In genomic region chr5:74766211-74766610, GRCm38 (mm10) we compare ENCODE assay signal across 22 mouse cellular contexts.
DNase-seq lines count a peak whose midpoint lies in the region; ATAC-seq and TF ChIP-seq lines count a peak whose summit lies in the region.
"Had no signal": no experiment of that assay in that cellular context is flagged by ENCODE, and none has a peak within 500 bp of the region (broad histone marks: within the 10 kb centered on the region; RNA-seq: fewer than 3 reads in every experiment).

No protein-coding gene starts in this region.

- 63% methylated on average over 8 of the region's 8 CpGs for WGBS in kidney, embryonic 16.5 days
- WGBS in lung, embryonic 14.5 days = 30% methylated on average over 8 of the region's 8 CpGs
- 39% methylated on average over 8 of the region's 8 CpGs for WGBS in lung, adult 2 months

- H3K4me2 ChIP-seq in kidney, embryonic 16.5 days (replicated peaks; ENCODE audit: low read depth, low read length) = no peak overlapping the region
- H3K4me2 ChIP-seq in lung, embryonic 14.5 days = no peak overlapping the region
- H3K4me2 ChIP-seq: embryonic facial prominence, embryonic 15.5 days; forebrain, embryonic 15.5 days; heart, embryonic 15.5 days; hindbrain, embryonic 15.5 days; intestine, embryonic 15.5 days; limb, embryonic 15.5 days; midbrain, embryonic 12.5 days had no signal

- no peaks in the 10 kb centered on the region for H3K9me3 ChIP-seq in kidney, embryonic 16.5 days (ENCODE audit: low read length)
- H3K9me3 ChIP-seq in lung, embryonic 14.5 days (ENCODE audit: low read depth, low read length) = no peaks in the 10 kb centered on the region
- H3K9me3 ChIP-seq: embryonic facial prominence, embryonic 15.5 days; forebrain, embryonic 15.5 days; G1E; heart, embryonic 15.5 days; hindbrain, embryonic 15.5 days; intestine, embryonic 15.5 days; limb, embryonic 15.5 days; midbrain, embryonic 12.5 days had no signal

- H3K27me3 ChIP-seq in kidney, embryonic 16.5 days (ENCODE audit: insufficient read depth, low read length) = no peaks in the 10 kb centered on the region
- H3K27me3 ChIP-seq in lung, embryonic 14.5 days (ENCODE audit: insufficient read depth, low read length) = no peaks in the 10 kb centered on the region
- H3K27me3 ChIP-seq: CH12.LX; embryonic facial prominence, embryonic 15.5 days; forebrain, embryonic 15.5 days; heart, embryonic 15.5 days; hindbrain, embryonic 15.5 days; intestine, embryonic 15.5 days; limb, embryonic 15.5 days; Patski had no signal

- peak; percentile 15 for DNase-seq in kidney, adult 11 months
- DNase-seq in lung, embryonic 14.5 days = peak; percentile 53
- no peak for DNase-seq in lung, adult 2 months
- peak; percentile 11 to 39 for DNase-seq in kidney, postnatal 36 days
- DNase-seq in heart, postnatal 4 days = no peak
- DNase-seq: adrenal gland, postnatal 36 days; B cell, adult 2 months; cerebellum, adult 9-11 months; right cerebral cortex, postnatal 14 days; spleen, adult 18-20 months had no signal

- H3K36me3 ChIP-seq in kidney, embryonic 16.5 days (ENCODE audit: insufficient read depth, low read length) = no peaks in the 10 kb centered on the region
- H3K36me3 ChIP-seq in lung, embryonic 14.5 days (ENCODE audit: insufficient read depth) = no peaks in the 10 kb centered on the region
- H3K36me3 ChIP-seq: embryonic facial prominence, embryonic 15.5 days; forebrain, embryonic 15.5 days; G1E; heart, embryonic 15.5 days; hindbrain, embryonic 15.5 days; intestine, embryonic 15.5 days; limb, embryonic 15.5 days; midbrain, embryonic 12.5 days had no signal

- H3K9ac ChIP-seq in kidney, embryonic 16.5 days (replicated peaks; ENCODE audit: low read length) = no peak overlapping the region
- H3K9ac ChIP-seq in lung, embryonic 14.5 days = no peak overlapping the region
- H3K9ac ChIP-seq: embryonic facial prominence, embryonic 15.5 days; forebrain, embryonic 15.5 days; heart, embryonic 15.5 days; hindbrain, embryonic 15.5 days; intestine, embryonic 15.5 days; limb, embryonic 15.5 days; midbrain, embryonic 12.5 days had no signal

- no peak overlapping the region for H3K4me3 ChIP-seq in kidney, embryonic 16.5 days (ENCODE audit: low read length)
- no peak overlapping the region for H3K4me3 ChIP-seq in lung, embryonic 14.5 days (ENCODE audit: low read depth, low read length)
- H3K4me3 ChIP-seq in lung, adult 2 months (replicated peaks; ENCODE audit: extremely low read depth, low read depth, low read length) = no peak overlapping the region
- H3K4me3 ChIP-seq in embryonic fibroblast, embryonic 13.5 days (ENCODE audit: insufficient read depth, low read length) = no peak overlapping the region
- H3K4me3 ChIP-seq: embryonic facial prominence, embryonic 15.5 days; forebrain, embryonic 15.5 days; heart, embryonic 15.5 days; hindbrain, embryonic 15.5 days; intestine, embryonic 15.5 days; limb, embryonic 15.5 days; midbrain, embryonic 12.5 days had no signal

- TF ChIP-seq CTCF in lung, embryonic 14.5 days (IDR thresholded peaks at IDR 0.05; ENCODE audit: low read depth) = no peak
- no peak for TF ChIP-seq CTCF in lung, adult 2 months (IDR thresholded peaks at IDR 0.05; ENCODE audit: insufficient read depth, low read length)
- no peak for TF ChIP-seq CTCF in embryonic fibroblast, embryonic 13.5 days (IDR thresholded peaks at IDR 0.05; ENCODE audit: borderline replicate concordance, insufficient read depth, low read length)

- no peaks in the 10 kb centered on the region for H3K4me1 ChIP-seq in kidney, embryonic 16.5 days (ENCODE audit: insufficient read depth, low read length)
- H3K4me1 ChIP-seq in lung, embryonic 14.5 days (ENCODE audit: insufficient read depth) = peaks cover 18% of the 10 kb centered on the region; the same call in 1 of the 2 replicates
- H3K4me1 ChIP-seq in lung, adult 2 months (ENCODE audit: control insufficient read depth, insufficient read depth, low read length) = peaks cover 2% of the 10 kb centered on the region; the same call in 1 of the 2 replicates
- H3K4me1 ChIP-seq in embryonic fibroblast, embryonic 13.5 days (ENCODE audit: control insufficient read depth, insufficient read depth, low read length) = peaks cover 8% of the 10 kb centered on the region
- H3K4me1 ChIP-seq: limb, embryonic 15.5 days had no signal

- no peak for ATAC-seq in kidney, embryonic 16.5 days (ENCODE audit: low FRiP score, low TSS enrichment)
- ATAC-seq in lung, embryonic 14.5 days (ENCODE audit: insufficient read depth) = no peak
- ATAC-seq: forebrain, embryonic 15.5 days; intestine, embryonic 15.5 days; Patski had no signal

- H3K27ac ChIP-seq in kidney, embryonic 16.5 days (ENCODE audit: low read length) = no peak overlapping the region
- peak overlapping the region; percentile 83 for H3K27ac ChIP-seq in lung, embryonic 14.5 days (ENCODE audit: low read depth)
- H3K27ac ChIP-seq in embryonic fibroblast, embryonic 13.5 days (ENCODE audit: insufficient read depth, low read length) = peak overlapping the region; percentile 57
- H3K27ac ChIP-seq: embryonic facial prominence, embryonic 15.5 days; forebrain, embryonic 15.5 days; heart, embryonic 15.5 days; hindbrain, embryonic 15.5 days; intestine, embryonic 15.5 days; limb, embryonic 15.5 days; midbrain, embryonic 12.5 days had no signal

- TF ChIP-seq POLR2A in lung, adult 2 months (IDR thresholded peaks at IDR 0.05; ENCODE audit: borderline replicate concordance, extremely low read depth, low read depth, low read length) = no peak
- TF ChIP-seq POLR2A in embryonic fibroblast, embryonic 13.5 days (IDR thresholded peaks at IDR 0.05; ENCODE audit: low read depth, low read length) = no peak

Comparison
In these comparisons a context has a peak if more than half of its experiments do, and no peak if none do; other contexts are left out.
1. DNase-seq: peak in kidney, adult 11 months (single experiment), lung, embryonic 14.5 days (single experiment) and kidney, postnatal 36 days (2 of 2); none in lung, adult 2 months (single experiment) and heart, postnatal 4 days (single experiment).